Mouse (Mus musculus): Measurements from ENCODE around the gene Adarb1. TPM values are rescaled to one million over a fixed set of nuclear protein-coding genes. Genes with fewer than 3 reads are reported as not detected.

Gene Adarb1
- polyA plus RNA-seq, 1 experiment from 2014 or later: 19.5 TPM

DNA sequence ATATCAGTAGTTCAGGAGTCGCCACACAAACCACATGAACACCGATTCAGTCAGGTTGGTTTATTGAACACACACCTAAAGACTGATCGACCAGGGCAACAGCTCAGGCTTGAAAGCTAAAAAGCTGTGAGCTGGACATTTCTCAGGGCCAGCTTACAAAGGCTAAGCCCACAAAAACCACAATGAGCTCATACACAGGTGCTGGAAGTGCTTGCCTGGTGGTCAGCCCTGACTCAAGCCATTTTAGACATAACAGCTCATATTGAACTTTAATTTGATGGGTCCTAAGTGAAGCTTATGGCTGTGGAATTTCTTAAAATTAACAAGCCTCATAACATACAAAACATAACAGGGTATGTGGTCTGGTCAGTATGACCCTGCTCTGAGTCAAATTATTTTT is 2.1 kb upstream of the Adarb1 start:
- H3K9me3 ChIP-seq (ENCODE audit: control insufficient read depth, low read length): no peaks in the 10 kb centered on the region

GRCm38 (mm10) chr10:77417240-77418102 is 599 bp downstream of the Adarb1 start:
- H3K27ac ChIP-seq (ENCODE audit: low read depth, low read length): peak overlapping the region; percentile 74
- peak; percentile 83 for ATAC-seq (ENCODE audit: low read depth)
- no peaks in the 10 kb centered on the region for H3K9me3 ChIP-seq (ENCODE audit: control insufficient read depth, low read length)
- peaks cover 16% of the 10 kb centered on the region for H3K4me1 ChIP-seq (ENCODE audit: control insufficient read depth, insufficient read depth, low read length)
- H3K4me3 ChIP-seq (ENCODE audit: low read depth, low read length): peak overlapping the region; percentile 80
- peaks cover 4% of the 10 kb centered on the region for H3K27me3 ChIP-seq (ENCODE audit: control insufficient read depth, insufficient read depth, low read length)
- under 1% methylated on average over 55 of the region's 70 CpGs for WGBS
- H3K9ac ChIP-seq (replicated peaks; ENCODE audit: low read depth, low read length): peak overlapping the region; percentile 80
- H3K36me3 ChIP-seq (ENCODE audit: control insufficient read depth, insufficient read depth, low read length): no peaks in the 10 kb centered on the region
- peak overlapping the region; percentile 93 for H3K4me2 ChIP-seq (ENCODE audit: low read depth, low read length)

More for the DNA sequence above, 2.1 kb upstream of the Adarb1 start:
- Histone ChIP-seq H3K36me3 (ENCODE audit: control insufficient read depth, insufficient read depth, low read length) (no peaks in the 10 kb centered on the region), H3K4me2 (ENCODE audit: low read depth, low read length) (no peak overlapping the region), H3K4me1 (ENCODE audit: control insufficient read depth, insufficient read depth, low read length) (peaks cover 16% of the 10 kb centered on the region), H3K9ac (replicated peaks; ENCODE audit: low read depth, low read length) (no peak overlapping the region), H3K4me3 (ENCODE audit: low read depth, low read length) (no peak overlapping the region), H3K27me3 (ENCODE audit: control insufficient read depth, insufficient read depth, low read length) (peaks cover 4% of the 10 kb centered on the region), H3K27ac (ENCODE audit: low read depth, low read length) (no peak overlapping the region)
- 95% methylated on average over 3 of the region's 3 CpGs for WGBS
- ATAC-seq (ENCODE audit: low read depth): no peak

DNA sequence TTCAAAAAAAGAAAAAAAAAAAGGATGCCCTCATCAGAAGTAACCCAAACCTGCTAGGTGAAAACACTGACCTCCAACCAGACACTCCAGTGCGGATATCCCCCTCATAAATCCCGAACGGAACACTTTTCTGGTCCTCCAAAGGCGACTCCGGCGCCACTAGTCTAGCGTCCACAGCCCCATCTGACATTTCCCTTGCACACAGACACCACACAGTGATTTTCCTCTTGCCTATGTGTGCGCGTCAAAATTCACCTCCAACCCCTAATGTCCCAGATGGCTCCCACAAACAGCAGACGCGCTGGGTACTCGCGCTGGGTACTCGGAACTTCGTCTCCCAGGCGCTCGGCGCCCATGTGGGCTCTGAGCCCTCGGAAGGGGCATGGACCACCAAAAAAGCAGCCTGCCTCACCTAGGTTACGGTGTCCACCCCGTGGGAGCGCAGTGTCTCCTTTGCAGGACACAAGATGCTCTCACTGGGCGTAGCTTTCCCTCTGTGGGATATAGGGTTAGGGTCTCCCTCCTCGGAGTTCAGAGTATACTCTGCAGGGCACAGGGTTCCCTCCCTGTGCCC is 1.3 kb downstream of the Adarb1 start:
- no peaks in the 10 kb centered on the region for H3K9me3 ChIP-seq (ENCODE audit: control insufficient read depth, low read length)
- H3K9ac ChIP-seq (replicated peaks; ENCODE audit: low read depth, low read length): peak overlapping the region; percentile 80
- H3K27ac ChIP-seq (ENCODE audit: low read depth, low read length): no peak overlapping the region
- H3K4me1 ChIP-seq (ENCODE audit: control insufficient read depth, insufficient read depth, low read length): peaks cover 16% of the 10 kb centered on the region
- H3K4me2 ChIP-seq (ENCODE audit: low read depth, low read length): peak overlapping the region; percentile 93
- H3K4me3 ChIP-seq (ENCODE audit: low read depth, low read length): peak overlapping the region; percentile 80
- WGBS: 3% methylated on average over 24 of the region's 24 CpGs
- ATAC-seq (ENCODE audit: low read depth): peak; percentile 19
- H3K27me3 ChIP-seq (ENCODE audit: control insufficient read depth, insufficient read depth, low read length): peaks cover 4% of the 10 kb centered on the region
- no peaks in the 10 kb centered on the region for H3K36me3 ChIP-seq (ENCODE audit: control insufficient read depth, insufficient read depth, low read length)

- H3K4me2 ChIP-seq (ENCODE audit: low read depth, low read length): 0 out of 2 replicates have a peak overlapping the region, but pooled peaks have one; percentile 93
These were observed 2.2 kb downstream of the Adarb1 start for GRCm38 (mm10) chr10:77415867-77416266.

DNA sequence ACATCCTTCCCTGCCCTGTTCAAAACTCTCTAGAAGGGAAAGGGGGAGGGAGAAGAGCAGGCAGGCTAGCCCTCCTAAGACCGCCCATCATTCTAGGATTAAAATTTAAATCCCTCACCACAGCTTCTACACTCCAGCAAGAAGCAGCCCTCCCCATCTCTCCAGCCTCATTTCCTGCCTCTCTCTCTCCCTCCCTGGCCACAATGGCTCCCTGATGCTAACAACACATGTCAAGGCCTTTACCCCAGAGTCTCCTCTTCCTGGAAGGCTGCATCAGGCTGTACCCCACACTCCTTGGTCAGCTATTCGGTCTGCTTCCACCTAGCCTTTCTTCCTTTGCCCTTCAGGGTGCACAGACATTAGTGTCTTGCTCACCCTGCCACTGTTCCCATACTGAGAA is 4.3 kb downstream of the Adarb1 start:
- no peak for ATAC-seq (ENCODE audit: low read depth)
- WGBS: 70% methylated on average over 2 of the region's 2 CpGs
- H3K36me3 ChIP-seq (ENCODE audit: control insufficient read depth, insufficient read depth, low read length): no peaks in the 10 kb centered on the region

More at GRCm38 (mm10) chr10:77415867-77416266, 2.2 kb downstream of the Adarb1 start:
- Histone ChIP-seq H3K9ac (replicated peaks; ENCODE audit: low read depth, low read length) (no peak overlapping the region), H3K27me3 (ENCODE audit: control insufficient read depth, insufficient read depth, low read length) (peaks cover 4% of the 10 kb centered on the region), H3K4me1 (ENCODE audit: control insufficient read depth, insufficient read depth, low read length) (peaks cover 16% of the 10 kb centered on the region), H3K36me3 (ENCODE audit: control insufficient read depth, insufficient read depth, low read length) (no peaks in the 10 kb centered on the region), H3K9me3 (ENCODE audit: control insufficient read depth, low read length) (no peaks in the 10 kb centered on the region), H3K4me3 (ENCODE audit: low read depth, low read length) (no peak overlapping the region), H3K27ac (ENCODE audit: low read depth, low read length) (no peak overlapping the region)
- no peak for ATAC-seq (ENCODE audit: low read depth)
- 90% methylated on average over 5 of the region's 5 CpGs for WGBS

DNA sequence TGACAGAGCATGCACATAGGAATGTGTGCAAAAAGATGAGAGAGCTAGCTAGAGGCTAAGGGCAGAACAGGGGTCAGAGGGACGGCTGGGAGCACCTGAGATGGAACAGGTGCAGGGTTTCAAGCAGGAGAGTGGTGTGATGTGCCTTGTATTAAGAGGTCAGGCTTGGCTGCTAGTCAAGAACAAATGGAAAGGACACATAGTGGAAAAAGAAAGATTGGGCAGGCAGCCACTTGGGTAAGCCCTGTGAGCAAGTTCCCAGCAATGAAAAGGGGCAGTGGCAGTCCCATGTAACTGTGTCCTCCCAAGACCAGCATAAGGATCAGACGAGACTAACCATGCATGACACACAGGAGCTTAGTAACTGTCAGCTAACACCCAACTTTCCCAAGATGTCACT is 8.9 kb downstream of the Adarb1 start:
- H3K27ac ChIP-seq (ENCODE audit: low read depth, low read length): no peak overlapping the region
- no peaks in the 10 kb centered on the region for H3K9me3 ChIP-seq (ENCODE audit: control insufficient read depth, low read length)
- no peaks in the 10 kb centered on the region for H3K36me3 ChIP-seq (ENCODE audit: control insufficient read depth, insufficient read depth, low read length)
- H3K4me2 ChIP-seq (ENCODE audit: low read depth, low read length): no peak overlapping the region
- ATAC-seq (ENCODE audit: low read depth): no peak
- no peaks in the 10 kb centered on the region for H3K4me1 ChIP-seq (ENCODE audit: control insufficient read depth, insufficient read depth, low read length)
- H3K9ac ChIP-seq (replicated peaks; ENCODE audit: low read depth, low read length): no peak overlapping the region
- 81% methylated on average over 2 of the region's 2 CpGs for WGBS
- no peaks in the 10 kb centered on the region for H3K27me3 ChIP-seq (ENCODE audit: control insufficient read depth, insufficient read depth, low read length)
- H3K4me3 ChIP-seq (ENCODE audit: low read depth, low read length): no peak overlapping the region

More for the DNA sequence above, 4.3 kb downstream of the Adarb1 start:
- Histone ChIP-seq H3K27me3 (ENCODE audit: control insufficient read depth, insufficient read depth, low read length) (peaks cover 4% of the 10 kb centered on the region), H3K9me3 (ENCODE audit: control insufficient read depth, low read length) (no peaks in the 10 kb centered on the region), H3K9ac (replicated peaks; ENCODE audit: low read depth, low read length) (no peak overlapping the region), H3K4me2 (ENCODE audit: low read depth, low read length) (no peak overlapping the region), H3K27ac (ENCODE audit: low read depth, low read length) (no peak overlapping the region), H3K4me3 (ENCODE audit: low read depth, low read length) (no peak overlapping the region), H3K4me1 (ENCODE audit: control insufficient read depth, insufficient read depth, low read length) (peaks cover 14% of the 10 kb centered on the region)

DNA sequence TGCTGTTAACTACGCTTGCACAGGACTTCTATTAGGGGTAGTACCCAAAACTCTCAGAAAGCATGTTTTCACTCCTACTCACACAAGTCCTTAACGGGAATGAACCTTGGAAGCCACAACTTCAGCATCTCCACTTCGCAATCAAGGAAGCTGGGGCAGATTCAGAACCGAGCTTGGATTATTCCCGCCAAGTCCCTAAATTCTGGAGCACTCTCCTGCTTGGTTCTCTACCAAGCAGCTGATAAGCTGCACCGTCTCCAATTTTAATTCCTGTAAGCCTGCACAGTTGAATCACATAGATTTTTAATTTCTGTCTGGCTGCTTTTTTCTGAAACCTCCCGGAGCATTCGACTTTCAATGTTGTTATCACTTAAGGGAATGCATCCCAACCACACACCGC is 9.8 kb downstream of the Adarb1 start:
- 92% methylated on average over 9 of the region's 9 CpGs for WGBS
- Histone ChIP-seq H3K9me3 (ENCODE audit: control insufficient read depth, low read length) (no peaks in the 10 kb centered on the region), H3K4me2 (ENCODE audit: low read depth, low read length) (no peak overlapping the region), H3K4me3 (ENCODE audit: low read depth, low read length) (no peak overlapping the region), H3K9ac (replicated peaks; ENCODE audit: low read depth, low read length) (no peak overlapping the region), H3K27ac (ENCODE audit: low read depth, low read length) (no peak overlapping the region), H3K4me1 (ENCODE audit: control insufficient read depth, insufficient read depth, low read length) (no peaks in the 10 kb centered on the region), H3K36me3 (ENCODE audit: control insufficient read depth, insufficient read depth, low read length) (no peaks in the 10 kb centered on the region), H3K27me3 (ENCODE audit: control insufficient read depth, insufficient read depth, low read length) (no peaks in the 10 kb centered on the region)
- no peak for ATAC-seq (ENCODE audit: low read depth)

GRCm38 (mm10) chr10:77406486-77406885 is 11.6 kb downstream of the Adarb1 start:
- Histone ChIP-seq H3K9me3 (ENCODE audit: control insufficient read depth, low read length) (no peaks in the 10 kb centered on the region), H3K9ac (replicated peaks; ENCODE audit: low read depth, low read length) (no peak overlapping the region), H3K36me3 (ENCODE audit: control insufficient read depth, insufficient read depth, low read length) (no peaks in the 10 kb centered on the region), H3K4me1 (ENCODE audit: control insufficient read depth, insufficient read depth, low read length) (no peaks in the 10 kb centered on the region), H3K27ac (ENCODE audit: low read depth, low read length) (no peak overlapping the region), H3K4me2 (ENCODE audit: low read depth, low read length) (no peak overlapping the region), H3K27me3 (ENCODE audit: control insufficient read depth, insufficient read depth, low read length) (no peaks in the 10 kb centered on the region), H3K4me3 (ENCODE audit: low read depth, low read length) (no peak overlapping the region)
- WGBS: 83% methylated on average over 6 of the region's 6 CpGs
- ATAC-seq (ENCODE audit: low read depth): no peak

DNA sequence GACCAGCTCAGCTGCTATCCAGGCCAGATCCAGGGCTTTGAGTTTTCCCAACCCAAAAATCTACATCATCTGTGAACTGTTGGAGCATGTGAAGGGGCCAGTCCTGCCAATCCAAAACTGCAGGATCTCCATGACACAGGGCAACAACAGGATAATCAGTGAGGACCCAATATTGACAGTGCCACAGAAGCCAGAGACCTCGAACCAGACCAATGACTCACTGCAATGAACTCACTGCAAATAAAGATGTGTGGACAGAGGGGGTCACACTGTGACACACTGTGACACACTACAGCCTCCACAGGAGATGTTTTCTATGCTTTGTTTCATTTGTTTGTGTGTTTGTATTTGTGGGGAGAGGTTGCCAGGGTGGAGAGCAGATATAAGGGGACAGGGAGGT is 15.6 kb downstream of the Adarb1 start:
- Histone ChIP-seq H3K36me3 (ENCODE audit: control insufficient read depth, insufficient read depth, low read length) (no peaks in the 10 kb centered on the region), H3K4me1 (ENCODE audit: control insufficient read depth, insufficient read depth, low read length) (no peaks in the 10 kb centered on the region), H3K4me2 (ENCODE audit: low read depth, low read length) (no peak overlapping the region), H3K9ac (replicated peaks; ENCODE audit: low read depth, low read length) (no peak overlapping the region), H3K27ac (ENCODE audit: low read depth, low read length) (no peak overlapping the region), H3K27me3 (ENCODE audit: control insufficient read depth, insufficient read depth, low read length) (no peaks in the 10 kb centered on the region), H3K9me3 (ENCODE audit: control insufficient read depth, low read length) (no peaks in the 10 kb centered on the region), H3K4me3 (ENCODE audit: low read depth, low read length) (no peak overlapping the region)
- 90% methylated on average over 1 of the region's 1 CpGs for WGBS
- ATAC-seq (ENCODE audit: low read depth): no peak
